Mouse (Mus musculus): ENCODE results near the gene Mgp. TPM values are rescaled to one million over a fixed set of nuclear protein-coding genes. Genes with fewer than 3 reads are reported as not detected.
A peak's percentile ranks its signal among the peaks of the same experiment; 100 is the strongest.
"Not testable (repeated sequence)": the region's sequence is repeated elsewhere in the genome, so short reads cannot be mapped to it uniquely, and the experiment has no call there.

Mgp gene
- total RNA-seq, 2 experiments from 2014 or later: 51.3 to 68.0 TPM

GRCm38 (mm10) chr6:136898954-136899353 lies 23.3 kb upstream of the Mgp start:
- DNase-seq (ENCODE audit: low spot score): no peak

DNA sequence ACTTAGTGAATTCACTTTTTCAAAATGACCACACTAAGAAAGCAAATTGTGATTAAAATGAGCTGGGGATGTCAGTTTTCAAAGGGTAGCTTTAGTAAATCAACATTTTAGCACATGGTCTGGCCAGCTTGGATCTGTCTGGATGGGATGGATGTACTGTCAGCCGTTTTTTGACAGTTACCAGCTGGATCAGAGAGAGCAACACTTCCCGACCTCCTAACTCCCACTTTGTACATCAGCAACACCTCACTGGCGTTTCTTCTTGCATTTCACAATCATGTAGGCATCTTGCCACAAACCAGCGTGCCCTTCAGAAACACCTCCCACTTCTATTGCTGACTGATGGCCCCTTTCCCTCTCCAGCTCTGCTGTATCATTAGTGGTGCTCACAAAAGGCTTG lies 22.6 kb upstream of the Mgp start:
- no peak for DNase-seq (ENCODE audit: low spot score)

GRCm38 (mm10) chr6:136897789-136898188 lies 22.2 kb upstream of the Mgp start:
- peak; percentile 25 for DNase-seq (ENCODE audit: low spot score)

DNA sequence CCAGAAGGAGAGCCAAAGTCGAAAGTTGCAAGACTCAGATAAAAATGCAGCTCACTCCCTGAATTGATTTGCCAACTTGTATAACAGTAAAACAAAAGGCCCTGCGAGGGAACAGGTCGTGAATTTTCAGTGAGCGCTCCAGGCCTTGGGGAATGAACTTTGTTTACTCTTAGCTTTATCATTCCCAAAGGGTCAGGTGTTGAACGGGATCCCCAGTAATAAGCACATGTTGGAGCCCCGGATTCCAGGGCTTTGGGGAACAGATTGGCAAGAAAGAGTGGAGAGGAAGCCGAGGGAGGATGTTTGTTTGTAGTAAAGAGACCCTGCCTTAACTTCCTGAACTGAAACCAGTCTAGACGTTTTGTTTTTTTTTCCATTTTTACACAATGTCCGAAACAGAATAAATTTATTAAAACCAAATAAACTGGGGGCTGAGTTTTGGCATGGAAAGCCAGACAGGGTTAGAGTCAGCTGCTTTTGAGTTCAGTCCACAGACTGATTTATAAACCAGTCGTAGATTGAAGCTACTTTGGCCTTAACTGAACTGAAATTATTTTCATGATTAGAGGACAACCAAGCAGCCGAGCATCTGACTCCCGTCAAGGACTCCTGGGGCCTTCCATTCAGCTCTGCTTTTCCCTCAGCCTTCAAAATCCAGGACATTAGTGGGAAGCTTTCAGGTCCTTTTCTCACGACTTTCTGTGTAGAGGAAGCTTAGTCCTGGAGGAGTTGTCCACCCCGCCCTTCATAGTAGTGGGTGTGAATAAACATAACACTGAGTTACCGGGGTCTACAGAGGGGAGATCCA lies 19.1 kb upstream of the Mgp start:
- DNase-seq (ENCODE audit: low spot score): peak; percentile 25

DNA sequence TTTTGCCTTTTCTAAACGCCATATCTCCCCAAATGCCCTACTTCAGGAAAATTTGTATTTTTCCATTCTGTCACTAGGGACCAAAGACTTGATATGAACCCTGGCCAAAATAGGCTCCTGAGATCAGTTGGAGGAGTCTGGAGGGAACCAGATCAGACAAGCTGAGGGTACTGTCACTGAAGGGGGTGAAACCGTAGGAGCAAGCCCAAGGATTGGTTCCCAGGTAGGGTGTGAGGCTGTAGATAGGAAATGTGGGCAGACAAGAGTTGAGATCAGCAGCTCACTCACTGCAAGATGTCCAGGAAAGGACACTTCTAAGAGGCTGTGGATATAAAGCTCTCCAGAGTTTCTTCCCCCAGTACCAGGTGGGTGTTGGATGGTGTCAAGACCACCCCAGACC lies 16.4 kb upstream of the Mgp start:
- DNase-seq (ENCODE audit: low spot score): no peak

DNA sequence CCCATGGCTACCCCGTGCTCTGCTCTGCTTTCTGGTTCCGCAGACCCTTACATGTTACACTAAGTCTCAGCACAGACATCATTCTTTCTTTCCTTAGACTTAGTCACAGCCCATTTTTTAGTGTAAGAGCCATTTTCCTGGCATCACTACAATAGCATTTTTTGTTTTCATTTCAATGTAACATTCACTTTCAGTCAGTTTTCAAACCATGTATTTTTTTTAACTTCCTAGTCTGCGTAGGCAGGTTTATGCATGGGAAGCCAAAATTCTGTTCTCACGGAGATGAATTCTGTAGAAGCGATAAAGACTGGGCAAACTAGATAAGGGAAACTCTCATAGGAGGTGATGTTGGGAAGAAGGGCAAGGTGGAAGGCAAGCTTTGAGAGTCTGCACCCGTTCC lies 13.9 kb upstream of the Mgp start:
- DNase-seq (ENCODE audit: low spot score): no peak

DNA sequence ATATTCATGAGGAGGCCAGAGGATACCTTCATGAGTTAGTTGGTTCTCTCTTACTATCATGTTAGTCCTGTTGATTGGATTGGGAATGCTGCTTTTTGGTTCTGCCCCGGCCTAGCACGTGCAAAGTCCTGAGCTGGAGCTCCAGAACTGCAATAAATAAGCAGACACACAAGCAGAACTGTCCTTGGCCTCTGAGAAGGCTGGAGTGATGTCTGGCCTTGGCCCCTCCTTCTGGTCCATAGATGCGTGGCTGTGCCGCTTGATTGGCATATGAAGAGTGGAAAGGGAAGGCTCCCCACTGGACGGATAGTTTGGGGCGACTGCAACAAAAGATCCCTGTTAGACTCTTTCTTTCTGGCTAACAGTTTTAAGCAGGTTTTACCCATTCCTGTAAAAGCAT lies 13.4 kb upstream of the Mgp start:
- DNase-seq (ENCODE audit: low spot score): no peak

DNA sequence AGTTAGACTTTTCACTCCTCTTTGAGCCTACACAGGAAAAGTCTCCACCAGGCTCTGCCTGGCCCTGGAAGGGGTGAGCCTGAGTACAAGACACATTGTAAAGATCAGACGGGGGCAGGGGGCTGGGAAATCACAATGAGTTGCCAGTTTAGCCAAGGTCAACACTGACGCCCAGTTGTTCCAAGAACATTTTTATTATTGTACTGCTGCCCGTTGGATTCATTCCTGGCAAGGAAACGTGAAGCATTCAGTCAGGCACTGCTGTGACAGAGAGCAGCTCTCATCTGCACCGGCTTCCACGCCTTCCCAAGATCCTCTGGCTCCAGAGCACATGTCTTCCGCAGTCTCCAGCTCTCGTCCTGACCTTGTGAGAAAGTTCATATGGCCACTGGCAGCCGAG lies 12.2 kb upstream of the Mgp start:
- peak; percentile 53 for DNase-seq (ENCODE audit: low spot score)

GRCm38 (mm10) chr6:136884766-136885165 lies 9.1 kb upstream of the Mgp start:
- DNase-seq (ENCODE audit: low spot score): not testable (repeated sequence)

DNA sequence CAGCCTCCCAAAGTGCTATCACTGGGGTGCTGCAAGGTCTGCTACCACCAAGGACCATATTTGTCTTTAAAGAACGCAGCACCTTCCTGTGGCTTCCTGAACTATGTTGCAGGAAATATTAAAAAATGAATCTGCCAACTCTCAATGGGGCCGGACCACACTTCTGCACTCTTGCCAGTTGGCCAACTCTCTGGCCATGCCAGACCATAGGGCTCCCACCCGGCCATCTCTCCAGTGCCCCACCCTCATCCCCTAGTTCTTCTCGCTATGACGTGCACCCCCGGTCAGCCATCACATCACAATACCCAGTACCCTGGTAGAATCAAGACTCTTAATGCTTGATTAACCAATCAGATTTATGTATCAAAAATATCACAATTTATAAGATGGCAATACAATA lies 8.3 kb upstream of the Mgp start:
- no peak for DNase-seq (ENCODE audit: low spot score)

GRCm38 (mm10) chr6:136883431-136883915 lies 7.8 kb upstream of the Mgp start:
- DNase-seq (ENCODE audit: low spot score): peak; percentile 32

- no peak for DNase-seq (ENCODE audit: low spot score)
Measured at GRCm38 (mm10) chr6:136881678-136882077, 6.1 kb upstream of the Mgp start.

- no peak for DNase-seq (ENCODE audit: low spot score)
Measured at GRCm38 (mm10) chr6:136874599-136874998, 1.0 kb downstream of the Mgp start.

DNA sequence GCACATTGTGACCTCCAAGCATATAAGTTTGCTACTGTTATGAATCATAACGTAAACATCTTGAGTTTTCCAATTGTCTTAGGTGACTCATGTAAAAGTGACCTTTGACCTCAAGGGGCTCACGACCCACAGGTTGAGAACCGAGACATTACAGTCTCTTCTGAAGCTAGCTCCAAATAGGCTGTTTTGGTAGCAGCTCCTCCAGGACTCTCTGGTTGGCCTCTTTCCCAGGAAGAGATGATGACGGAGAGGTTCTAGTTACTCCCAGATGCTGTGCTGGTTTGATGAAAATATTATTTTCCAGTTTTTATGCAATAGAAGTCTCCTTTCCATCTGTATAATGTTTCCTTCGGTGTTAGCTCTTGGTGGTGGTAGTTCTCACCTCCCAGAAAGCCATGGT lies 6.7 kb downstream of the Mgp start:
- DNase-seq (ENCODE audit: low spot score): no peak

DNA sequence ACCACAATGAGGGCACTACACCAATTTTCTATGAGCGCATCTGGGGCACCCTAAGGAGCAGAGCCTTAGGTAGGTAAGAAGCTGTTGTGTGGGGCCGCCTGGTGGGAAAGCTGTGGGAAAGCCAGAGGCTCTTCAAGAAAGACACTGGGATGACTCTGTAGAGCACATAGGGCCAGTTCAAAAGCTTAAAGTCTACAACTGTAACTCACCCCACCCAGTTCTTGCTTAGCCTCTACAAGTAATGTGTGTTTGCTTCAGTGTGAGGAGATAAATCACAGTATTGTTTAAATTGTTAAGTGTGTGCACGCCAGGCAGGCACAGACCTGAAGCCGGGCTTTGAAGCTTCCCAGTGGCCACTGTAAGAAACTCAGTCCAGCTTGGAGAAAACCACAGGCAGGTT lies 9.5 kb downstream of the Mgp start:
- DNase-seq (ENCODE audit: low spot score): no peak

DNA sequence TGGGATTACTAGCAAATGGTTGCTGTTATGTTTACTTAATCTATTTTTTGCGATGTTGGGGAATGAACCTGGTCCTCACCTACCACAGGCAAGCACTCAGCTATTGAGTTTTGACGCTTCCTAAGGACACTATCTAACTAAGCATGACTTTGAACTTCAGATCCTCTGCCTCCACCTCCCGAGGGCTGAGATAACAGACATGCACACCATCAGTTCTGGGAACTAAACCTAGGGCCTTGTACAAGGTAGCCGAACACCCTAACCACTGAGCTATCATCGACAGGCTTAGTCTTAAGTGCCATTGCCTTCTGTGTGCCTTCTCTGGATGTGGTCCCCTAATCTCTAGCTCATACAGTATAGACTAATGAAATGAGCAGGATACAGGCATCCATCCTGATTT lies 10.3 kb downstream of the Mgp start:
- no peak for DNase-seq (ENCODE audit: low spot score)

GRCm38 (mm10) chr6:136861020-136861419 lies 14.6 kb downstream of the Mgp start:
- peak; percentile 26 for DNase-seq (ENCODE audit: low spot score)

DNA sequence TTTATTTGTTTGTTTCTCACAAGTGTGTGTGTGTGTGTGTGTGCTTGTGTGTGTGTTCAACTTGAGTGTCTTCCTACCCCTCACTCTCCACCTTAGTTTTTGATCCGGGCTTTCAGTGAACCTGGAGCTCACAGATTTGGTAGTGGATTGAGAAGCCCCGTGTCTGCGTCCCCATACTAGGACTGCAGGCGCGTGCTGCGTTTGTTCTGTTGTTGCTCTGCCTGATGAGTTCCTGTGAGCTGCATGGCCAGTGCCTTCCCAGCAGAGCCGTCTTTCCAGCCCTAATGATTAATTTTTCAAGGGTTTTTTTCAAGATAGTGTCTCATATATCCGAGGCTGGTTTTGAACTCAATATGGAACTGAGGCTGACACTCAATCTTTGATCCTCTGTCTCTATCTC lies 17.2 kb downstream of the Mgp start:
- no peak for DNase-seq (ENCODE audit: low spot score)

DNA sequence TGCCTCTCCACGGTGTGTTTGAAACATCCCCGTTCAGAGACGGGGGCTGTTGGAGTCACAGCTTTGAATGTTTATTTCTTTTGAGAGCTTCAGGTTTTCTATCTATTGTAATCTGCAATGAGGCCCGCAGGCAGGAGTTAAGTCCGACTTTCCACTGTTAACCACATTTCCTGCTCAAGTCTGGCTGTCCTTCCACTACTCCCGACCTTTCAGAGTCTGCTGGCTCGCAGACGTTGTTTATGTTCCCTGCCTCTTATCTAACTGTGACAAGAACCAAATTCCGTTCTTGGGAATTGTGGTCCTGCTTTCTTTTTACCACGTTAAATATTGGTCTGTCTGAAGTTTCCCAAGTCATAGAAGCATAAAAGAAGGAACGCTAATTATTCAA lies 17.8 kb downstream of the Mgp start:
- DNase-seq (ENCODE audit: low spot score): no peak

- no peak for DNase-seq (ENCODE audit: low spot score)
Measured at GRCm38 (mm10) chr6:136857186-136857872, 18.3 kb downstream of the Mgp start, which contains the start of gene Art4. Art4 (minus strand) TSS chr6:136857733.

GRCm38 (mm10) chr6:136856071-136856636 lies 19.5 kb downstream of the Mgp start:
- DNase-seq (ENCODE audit: low spot score): no peak

DNA sequence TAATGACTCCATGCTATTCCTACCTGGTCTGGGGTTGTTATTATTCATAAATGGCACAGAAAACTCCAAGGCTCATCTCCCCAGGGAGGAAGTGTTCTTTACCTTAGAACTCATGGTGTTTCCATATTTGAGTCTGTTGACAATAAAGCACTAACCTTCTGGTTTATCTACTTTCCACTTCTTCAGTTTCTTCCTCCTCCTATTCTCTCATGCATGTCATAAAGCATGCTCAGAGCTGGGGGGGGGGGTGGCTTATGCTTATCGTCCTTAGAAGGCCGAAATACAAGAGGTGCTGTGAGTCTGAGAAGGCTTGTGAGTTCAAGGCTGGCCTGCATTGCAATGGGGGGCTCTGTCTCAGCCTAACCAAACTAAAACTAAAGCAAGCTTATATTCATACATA lies 20.4 kb downstream of the Mgp start:
- DNase-seq (ENCODE audit: low spot score): no peak

GRCm38 (mm10) chr6:136854361-136854781 lies 21.3 kb downstream of the Mgp start:
- no peak for DNase-seq (ENCODE audit: low spot score)

All from gastrocnemius, adult 18-20 months (tissue).